Mouse (Mus musculus): ENCODE data around the gene Gal3st1. TPM values are rescaled to one million over a fixed set of nuclear protein-coding genes. Genes with fewer than 3 reads are reported as not detected.
A peak's percentile ranks its signal among the peaks of the same experiment; 100 is the strongest.

The Gal3st1 gene
- total and polyA plus RNA-seq, 3 experiments = 0.07 to 0.12 TPM; not detected in 1

- peak within 1 kb of the TSS; percentile 71 for H3K9ac ChIP-seq (ENCODE audit: control insufficient read depth, low read depth, low read length, poor library complexity, severe bottlenecking)
- H3K4me1 ChIP-seq (ENCODE audit: control insufficient read depth in 1 of 2, insufficient read depth in 2 of 2, low read length in 2 of 2) = peaks cover 10 to 19% of the 10 kb centered on the region in 2 experiments
- H3K79me2 ChIP-seq (ENCODE audit: control insufficient read depth, insufficient read depth, low read length, poor library complexity) = peaks cover 43% of the 10 kb centered on the region
- peak within 1 kb of the TSS; percentile 96 for H3K27ac ChIP-seq (ENCODE audit: control insufficient read depth, low read depth, low read length)
- peaks cover 0 to 4% of the 10 kb centered on the region in 2 experiments; a peak in 2 of 4 replicates for H3K27me3 ChIP-seq (ENCODE audit: control insufficient read depth in 1 of 2, insufficient read depth in 2 of 2, low read length in 2 of 2)
- H3K4me3 ChIP-seq (ENCODE audit: control insufficient read depth in 1 of 2, insufficient read depth in 1 of 2, low read depth in 2 of 2, low read length in 2 of 2) = peak within 1 kb of the TSS; percentile 85 to 93
- peak; percentile 97 for DNase-seq (ENCODE audit: low read depth, low spot score)
- H3K36me3 ChIP-seq (ENCODE audit: control insufficient read depth in 1 of 2, insufficient read depth in 2 of 2, low read length in 2 of 2) = peaks cover 11 to 23% of the 10 kb centered on the region in 2 experiments
- no peaks in the 10 kb centered on the region for H3K9me3 ChIP-seq (replicated peaks; ENCODE audit: insufficient read depth, low read length)
- peak; percentile 46 to 87; a peak in 3 of 4 replicates for TF ChIP-seq POLR2A (IDR thresholded peaks at IDR 0.05; ENCODE audit: control insufficient read depth in 1 of 2, insufficient read depth in 1 of 2, low read depth in 1 of 2, low read length in 2 of 2, poor library complexity in 1 of 2)
- peak; percentile 78 for TF ChIP-seq KAT2A (conservative IDR thresholded peaks at IDR 0.05; ENCODE audit: low read depth, low read length)
- peak; percentile 72; the same call in 1 of the 2 replicates for TF ChIP-seq MAZ (IDR thresholded peaks at IDR 0.05; ENCODE audit: low read depth, low read length)
- peak; percentile 40 for TF ChIP-seq TCF12 (IDR thresholded peaks at IDR 0.05; ENCODE audit: low read depth, low read length)
- peak; percentile 97 for TF ChIP-seq SIN3A (IDR thresholded peaks at IDR 0.05; ENCODE audit: low read length)
- TF ChIP-seq MAFK (IDR thresholded peaks at IDR 0.05; ENCODE audit: borderline replicate concordance, low read depth, low read length) = no peak
- peak; percentile 99 for TF ChIP-seq MYC (IDR thresholded peaks at IDR 0.05; ENCODE audit: low read depth, low read length)
- TF ChIP-seq ETS1 (IDR thresholded peaks at IDR 0.05; ENCODE audit: low read depth, low read length) = 0 out of 2 replicates have a peak, but pooled peaks have one; percentile 26
- TF ChIP-seq MEF2A (IDR thresholded peaks at IDR 0.05; ENCODE audit: extremely low read depth, insufficient replicate concordance, low read depth, low read length, poor library complexity, severe bottlenecking) = no peak
- TF ChIP-seq MAX (IDR thresholded peaks at IDR 0.05; ENCODE audit: low read length) = peak; percentile 100
- TF ChIP-seq GABPA (IDR thresholded peaks at IDR 0.05; ENCODE audit: low read depth, low read length) = peak; percentile 42; the same call in 1 of the 2 replicates
- TF ChIP-seq SMC3 (IDR thresholded peaks at IDR 0.05; ENCODE audit: low read depth, low read length) = no peak
- no peak for TF ChIP-seq ZC3H11A (IDR thresholded peaks at IDR 0.05; ENCODE audit: low read depth, low read length)
- TF ChIP-seq CTCF (IDR thresholded peaks at IDR 0.05 in 2 of 3, conservative IDR thresholded peaks at IDR 0.05 in 1 of 3; ENCODE audit: control insufficient read depth in 1 of 3, insufficient read depth in 1 of 3, low read depth in 2 of 3, low read length in 3 of 3, poor library complexity in 1 of 3, severe bottlenecking in 1 of 3) = no peak; a peak in 1 of 6 replicates
- TF ChIP-seq ELF1 (IDR thresholded peaks at IDR 0.05; ENCODE audit: low read depth, low read length) = peak; percentile 78
- TF ChIP-seq POLR2AphosphoS2 (IDR thresholded peaks at IDR 0.05; ENCODE audit: low read length) = peak; percentile 86
- no peak; the same call in 1 of the 2 replicates for TF ChIP-seq CHD1 (IDR thresholded peaks at IDR 0.05; ENCODE audit: low read depth, low read length)
- peak; percentile 17; the same call in 1 of the 2 replicates for TF ChIP-seq ZKSCAN1 (IDR thresholded peaks at IDR 0.05; ENCODE audit: low read depth, low read length)
- peak; percentile 48 for TF ChIP-seq ZNF384 (IDR thresholded peaks at IDR 0.05; ENCODE audit: low read depth, low read length)
- peak; percentile 91 for TF ChIP-seq TBP (IDR thresholded peaks at IDR 0.05; ENCODE audit: low read depth, low read length)
- TF ChIP-seq GATA1 (IDR thresholded peaks at IDR 0.05; ENCODE audit: low read depth, low read length) = no peak
- peak; percentile 85 for TF ChIP-seq NELFE (IDR thresholded peaks at IDR 0.05; ENCODE audit: low read depth, low read length)
- peak; percentile 98 for TF ChIP-seq BHLHE40 (IDR thresholded peaks at IDR 0.05; ENCODE audit: borderline replicate concordance, low read depth, low read length)
- TF ChIP-seq MXI1 (IDR thresholded peaks at IDR 0.05; ENCODE audit: low read depth, low read length) = peak; percentile 99
- TF ChIP-seq CHD2 (IDR thresholded peaks at IDR 0.05; ENCODE audit: low read length) = no peak
- peak in 1 of 2 experiments; percentile 45; a peak in 1 of 4 replicates for TF ChIP-seq EP300 (IDR thresholded peaks at IDR 0.05; ENCODE audit: low read depth in 1 of 2, low read length in 2 of 2)
- TF ChIP-seq RCOR1 (IDR thresholded peaks at IDR 0.05; ENCODE audit: low read depth, low read length) = no peak; the same call in 1 of the 2 replicates
- TF ChIP-seq USF2 (IDR thresholded peaks at IDR 0.05; ENCODE audit: borderline replicate concordance in 1 of 2, insufficient read depth in 1 of 2, low read depth in 1 of 2, low read length in 2 of 2) = no peak
- peak; percentile 92 for TF ChIP-seq USF1 (IDR thresholded peaks at IDR 0.05; ENCODE audit: low read depth, low read length)
- TF ChIP-seq JUND (IDR thresholded peaks at IDR 0.05; ENCODE audit: low read depth, low read length) = 0 out of 2 replicates have a peak, but pooled peaks have one; percentile 20
- TF ChIP-seq ZMIZ1 (IDR thresholded peaks at IDR 0.05; ENCODE audit: low read depth, low read length) = peak; percentile 62
- TF ChIP-seq POLR2AphosphoS5 (IDR thresholded peaks at IDR 0.05; ENCODE audit: borderline replicate concordance, low read depth, low read length) = no peak
- no peak for TF ChIP-seq UBTF (IDR thresholded peaks at IDR 0.05; ENCODE audit: borderline replicate concordance, insufficient read depth, low read depth, low read length)
- TF ChIP-seq MYB (IDR thresholded peaks at IDR 0.05; ENCODE audit: low read depth, low read length) = no peak
- TF ChIP-seq RAD21 (IDR thresholded peaks at IDR 0.05; ENCODE audit: low read depth, low read length) = no peak
These were observed 19.6 kb upstream of the Gal3st1 start, which contains the start of gene Pes1 for GRCm38 (mm10) chr11:3963610-3964415. Gene Pes1 (plus strand): TSS chr11:3963975.
